Mouse (Mus musculus) lung, adult 2 months (tissue): ENCODE measurements around the gene Smndc1. TPM values are rescaled to one million over a fixed set of nuclear protein-coding genes. Genes with fewer than 3 reads are reported as not detected.
A peak's percentile ranks its signal among the peaks of the same experiment; 100 is the strongest.

Experiments
- DNase-seq: peaks from one replicate; pipeline ENCODE4 v3.0.0; 2022
- H3K4me1 ChIP-seq: fragments of 200-500 bp; 2 replicates; pipeline ENCODE4 v1.6.1; 2011; ENCODE audit warnings: low read length; ENCODE audit not compliant: control insufficient read depth, insufficient read depth
- H3K4me3 ChIP-seq: fragments of 200-500 bp; replicated peaks from 2 replicates; pipeline ENCODE3; 2011; ENCODE audit warnings: low read depth, mild to moderate bottlenecking, control low read depth, low read length; ENCODE audit errors: extremely low read depth
- CTCF ChIP-seq: fragments of 200-500 bp; IDR thresholded peaks from 2 replicates; pipeline ENCODE4 v1.5.1; 2011; ENCODE audit warnings: mild to moderate bottlenecking, low read length, control low read depth; ENCODE audit not compliant: insufficient read depth
- POLR2A ChIP-seq: fragments of 200-500 bp; IDR thresholded peaks from 2 replicates; pipeline ENCODE4 v1.6.1; 2011; ENCODE audit warnings: low read depth, mild to moderate bottlenecking, control low read depth, low read length, borderline replicate concordance; ENCODE audit errors: extremely low read depth
- WGBS: fragments of 180-500 bp; shearing (Covaris S2); methylation state at CpG from one replicate; pipeline ENCODE4 v1.1.7; 2018; 5-methylcytosine and 5-hydroxymethylcytosine counted together
- polyA plus RNA-seq: library from polyadenylated mRNA; depleted of rRNA; stranded (reverse); fragments of >200 nt; gene quantifications from 2 replicates; pipeline ENCODE4 v1.2.3, GENCODE M21; 2012

Gene Smndc1
- polyA plus RNA-seq, 1 experiment: 6.2 TPM

DNA sequence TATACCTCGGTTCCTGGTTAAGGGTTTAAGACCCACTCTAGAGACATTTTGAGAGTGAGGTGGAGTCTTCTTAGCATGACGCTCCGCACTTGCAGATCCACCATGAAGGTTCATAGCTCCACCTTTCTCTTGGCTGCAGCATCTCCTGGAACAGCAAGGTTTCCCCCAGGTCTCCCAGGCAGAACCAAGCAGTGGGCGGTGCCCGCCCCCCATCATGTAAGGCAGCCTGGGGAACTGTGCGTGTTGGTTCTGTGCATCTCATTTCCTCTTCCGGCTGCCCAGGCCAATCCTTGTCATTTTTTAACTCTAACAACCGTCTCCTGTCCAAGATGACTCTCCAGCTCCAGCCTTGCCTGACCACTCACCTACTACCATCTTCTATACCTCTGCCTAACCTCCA, 35.4 kb upstream of the Smndc1 start:
- peaks cover 12% of the 10 kb centered on the region for H3K4me1 ChIP-seq
- no peak for DNase-seq
- TF ChIP-seq CTCF (no peak), POLR2A (no peak)
- 75% methylated on average over 8 of the region's 8 CpGs for WGBS
- no peak overlapping the region for H3K4me3 ChIP-seq

DNA sequence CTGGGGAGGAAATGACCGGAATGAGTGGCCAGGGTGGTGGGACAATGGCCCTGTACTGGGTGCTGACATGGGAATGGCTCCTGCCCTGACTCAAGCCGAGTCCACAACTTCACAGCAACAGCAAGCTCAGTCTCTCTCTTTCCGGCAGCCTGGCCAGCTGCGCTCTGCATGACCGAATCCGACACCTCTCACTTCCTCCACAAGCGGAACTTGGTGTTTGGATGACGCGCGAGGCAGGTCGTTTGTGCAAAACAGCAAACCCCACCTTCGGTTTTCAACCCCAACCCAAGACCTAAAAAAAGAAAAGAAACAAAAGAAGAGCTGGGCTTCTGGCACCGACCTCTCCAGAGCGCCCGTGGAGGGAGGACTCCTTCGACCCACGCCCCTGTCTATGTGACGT, 34.3 kb upstream of the Smndc1 start:
- 14% methylated on average over 18 of the region's 18 CpGs for WGBS
- peak; percentile 53; the same call in 1 of the 2 replicates for TF ChIP-seq POLR2A
- no peak for TF ChIP-seq CTCF
- H3K4me1 ChIP-seq: peaks cover 12% of the 10 kb centered on the region
- peak overlapping the region; percentile 27 for H3K4me3 ChIP-seq
- DNase-seq: peak; percentile 29

DNA sequence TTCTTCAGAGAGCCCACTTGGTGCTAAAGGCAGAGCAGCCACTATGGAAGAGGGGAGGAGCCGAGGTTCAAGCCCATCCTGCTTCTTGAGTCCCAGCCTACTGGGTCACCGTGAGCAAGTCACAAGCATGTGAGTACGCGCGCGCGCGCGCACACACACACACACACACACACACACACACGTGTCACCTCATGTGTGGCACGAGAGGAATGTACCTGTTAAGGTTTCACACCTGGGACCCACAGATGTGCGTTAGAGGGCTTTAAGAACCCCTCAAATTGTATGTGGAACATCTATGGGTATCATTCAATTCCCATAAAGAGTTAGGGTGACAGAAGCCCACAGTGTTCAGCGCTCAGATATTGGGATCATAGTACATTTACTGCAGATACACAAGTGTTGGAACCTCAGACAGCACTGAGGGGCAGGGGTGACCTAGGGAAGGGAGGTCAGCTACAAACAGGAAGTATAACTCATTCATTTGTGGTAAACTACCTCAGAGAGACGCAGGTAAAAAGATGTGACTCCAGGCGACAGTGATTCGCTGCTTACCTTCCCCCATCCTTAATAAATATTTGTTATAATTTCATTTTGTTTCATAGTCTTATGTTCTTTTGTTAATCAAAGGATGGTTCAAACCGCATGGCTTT, 33.6 kb upstream of the Smndc1 start:
- Histone ChIP-seq H3K4me1 (peaks cover 12% of the 10 kb centered on the region), H3K4me3 (no peak overlapping the region)
- TF ChIP-seq POLR2A (no peak), CTCF (no peak)
- DNase-seq: no peak
- WGBS: 56% methylated on average over 17 of the region's 17 CpGs

DNA sequence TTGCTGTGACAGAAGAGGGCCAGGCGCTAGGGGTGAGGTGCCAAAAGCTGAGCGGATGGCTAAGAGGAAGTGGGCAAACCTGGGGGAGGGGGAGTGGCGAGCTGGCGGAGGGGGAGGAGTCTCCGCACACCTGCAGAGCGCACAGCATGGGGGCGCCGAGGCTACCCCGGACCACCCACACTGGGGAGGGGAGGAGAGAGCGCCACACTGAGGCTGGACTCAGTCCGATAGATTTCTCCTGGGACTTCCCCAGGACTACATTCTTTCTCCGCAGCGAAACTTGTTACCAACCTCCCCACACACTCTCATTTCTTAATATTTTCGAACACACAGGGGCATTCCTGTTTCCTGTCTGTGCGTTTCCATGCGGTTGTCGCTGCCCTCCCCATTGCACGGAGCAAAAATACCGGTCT, 33.0 kb upstream of the Smndc1 start:
- Histone ChIP-seq H3K4me3 (no peak overlapping the region), H3K4me1 (peaks cover 12% of the 10 kb centered on the region)
- no peak for DNase-seq
- TF ChIP-seq POLR2A: no peak
- no peak for TF ChIP-seq CTCF
- WGBS: 34% methylated on average over 17 of the region's 19 CpGs

DNA sequence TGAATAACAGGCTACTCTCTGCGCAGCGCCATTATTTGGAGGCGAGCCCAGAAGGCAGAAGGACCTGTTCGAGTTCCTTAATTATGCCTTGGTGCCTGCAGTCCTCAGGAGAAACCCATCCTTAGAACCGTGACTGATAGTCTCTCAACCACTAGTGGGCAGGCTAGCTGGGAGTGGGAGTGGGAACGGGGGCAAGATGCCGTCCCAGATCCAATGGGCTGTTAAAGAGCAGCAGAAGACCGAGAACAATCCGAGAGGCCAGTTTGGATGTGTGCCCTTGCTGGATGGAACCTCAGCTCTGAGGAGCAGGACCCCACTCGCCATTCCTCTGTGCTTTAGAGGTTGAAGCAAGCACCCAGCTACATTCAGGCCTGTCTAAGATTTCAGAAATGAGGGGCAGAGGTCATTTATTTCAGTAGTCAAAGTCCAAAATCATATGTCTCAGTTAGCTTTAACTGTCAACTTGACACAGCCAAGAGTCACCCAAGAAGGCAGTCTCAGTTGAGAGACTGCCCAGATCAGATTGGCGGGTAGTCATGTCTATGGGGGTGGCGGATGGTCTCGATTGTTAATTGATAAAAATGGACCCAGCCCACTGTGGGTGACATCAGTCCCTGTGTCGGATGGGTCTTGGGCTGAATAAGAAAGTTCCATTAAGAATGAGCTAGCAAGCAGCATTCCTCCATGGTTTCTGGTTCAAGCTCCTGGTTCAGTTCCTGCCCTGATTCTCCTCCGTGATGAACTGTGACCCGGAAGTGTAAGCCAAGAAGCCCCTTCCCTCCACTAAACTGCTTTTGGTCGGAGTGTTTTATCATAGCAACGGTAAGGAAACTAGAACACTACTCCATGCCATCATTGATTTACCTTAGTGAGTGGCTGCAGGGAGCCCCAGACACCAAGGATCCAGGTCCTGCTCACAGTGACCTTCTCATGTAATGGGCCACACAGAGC, 32.3 kb upstream of the Smndc1 start:
- TF ChIP-seq CTCF (peak; percentile 16; the same call in 1 of the 2 replicates), POLR2A (no peak)
- H3K4me1 ChIP-seq: peaks cover 12% of the 10 kb centered on the region
- no peak overlapping the region for H3K4me3 ChIP-seq
- no peak for DNase-seq
- 56% methylated on average over 18 of the region's 18 CpGs for WGBS

DNA sequence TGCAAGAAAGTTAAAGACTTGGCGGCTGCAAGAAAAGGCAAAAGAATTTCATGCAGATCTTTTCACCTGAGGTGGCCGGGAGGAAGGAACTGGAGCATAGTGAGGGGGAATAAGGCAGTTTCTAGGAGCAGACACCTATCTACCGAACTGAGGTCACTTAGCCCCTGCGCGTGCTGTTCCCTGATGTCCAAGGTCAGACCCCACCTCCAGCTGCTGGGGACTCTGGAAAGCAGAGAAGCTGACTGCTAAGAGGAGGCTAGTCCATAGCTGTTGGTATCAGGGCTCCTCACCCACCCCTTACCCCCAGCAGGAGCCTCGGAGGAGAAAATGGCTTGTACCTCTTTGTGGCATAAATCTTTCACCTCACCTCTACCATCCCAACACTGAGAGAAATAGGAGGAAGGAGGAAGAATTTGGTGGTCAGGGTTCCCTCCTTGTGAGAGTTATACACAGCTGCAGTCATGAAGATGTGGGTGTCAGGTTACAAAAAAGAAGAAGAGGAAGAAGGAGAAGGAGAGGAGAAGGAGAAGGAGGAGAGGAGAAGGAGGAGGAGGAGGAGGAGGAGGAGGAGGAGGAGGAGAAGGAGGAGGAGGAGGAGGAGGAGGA, 31.3 kb upstream of the Smndc1 start:
- Histone ChIP-seq H3K4me1 (peaks cover 7% of the 10 kb centered on the region), H3K4me3 (no peak overlapping the region)
- DNase-seq: no peak
- TF ChIP-seq POLR2A: no peak
- no peak for TF ChIP-seq CTCF
- WGBS: 1% methylated on average over 6 of the region's 6 CpGs

DNA sequence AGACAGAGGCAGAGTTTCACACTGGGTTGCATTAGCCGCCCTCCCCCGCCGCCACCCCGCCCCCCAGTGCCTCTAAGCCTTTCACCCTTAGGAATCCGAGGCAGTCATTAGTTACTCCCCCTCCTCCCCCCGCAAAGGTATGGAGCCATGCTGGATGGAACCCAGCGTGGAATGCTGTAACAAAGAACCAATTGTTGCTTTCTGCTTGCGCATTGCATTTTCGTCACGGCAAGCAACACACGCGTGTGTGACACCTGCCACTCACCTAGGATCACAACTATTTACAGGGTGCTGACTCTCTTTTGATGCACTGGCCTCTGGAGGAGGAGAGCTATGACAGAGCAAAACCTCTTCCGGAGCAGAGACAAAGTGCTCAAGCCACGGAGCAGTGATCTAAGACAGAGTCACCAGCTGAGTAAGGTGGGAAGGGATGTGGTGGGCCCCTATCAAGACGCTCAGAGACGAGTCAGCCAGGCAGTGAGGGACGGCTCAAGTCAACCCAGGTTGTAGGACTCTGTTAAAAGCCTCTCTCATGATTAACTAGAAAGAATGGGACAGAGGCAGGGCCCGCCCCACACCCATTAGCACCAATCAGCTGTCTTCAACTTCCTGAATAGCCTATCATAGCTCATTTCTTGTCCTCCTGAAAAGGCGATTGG, 30.7 kb upstream of the Smndc1 start:
- Histone ChIP-seq H3K4me1 (peaks cover 7% of the 10 kb centered on the region), H3K4me3 (peak overlapping the region; percentile 22)
- peak; percentile 74 for DNase-seq
- TF ChIP-seq POLR2A: no peak
- no peak for TF ChIP-seq CTCF
- WGBS: 7% methylated on average over 19 of the region's 19 CpGs

DNA sequence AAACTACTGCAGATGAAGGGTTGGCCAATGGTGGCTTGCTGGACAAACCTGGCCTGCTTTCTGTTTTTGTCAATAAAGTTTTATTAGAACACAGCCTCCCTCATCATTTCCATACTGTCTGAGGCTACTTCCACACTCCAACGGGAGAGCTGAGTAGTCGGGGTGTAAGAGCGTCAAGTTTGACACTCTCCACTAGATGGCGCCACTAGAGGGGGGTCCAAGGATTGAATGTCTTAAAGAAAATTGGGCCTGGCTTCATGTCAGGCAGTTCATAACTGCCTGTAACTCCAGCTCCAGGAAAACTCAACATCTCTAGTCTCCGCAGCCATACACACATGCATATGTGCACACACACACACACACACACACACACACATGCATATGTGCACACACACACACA, 29.5 kb upstream of the Smndc1 start:
- WGBS: 30% methylated on average over 5 of the region's 5 CpGs
- no peak overlapping the region for H3K4me3 ChIP-seq
- DNase-seq: peak; percentile 40
- peaks cover 4% of the 10 kb centered on the region for H3K4me1 ChIP-seq
- TF ChIP-seq POLR2A: no peak
- peak; percentile 49 for TF ChIP-seq CTCF

DNA sequence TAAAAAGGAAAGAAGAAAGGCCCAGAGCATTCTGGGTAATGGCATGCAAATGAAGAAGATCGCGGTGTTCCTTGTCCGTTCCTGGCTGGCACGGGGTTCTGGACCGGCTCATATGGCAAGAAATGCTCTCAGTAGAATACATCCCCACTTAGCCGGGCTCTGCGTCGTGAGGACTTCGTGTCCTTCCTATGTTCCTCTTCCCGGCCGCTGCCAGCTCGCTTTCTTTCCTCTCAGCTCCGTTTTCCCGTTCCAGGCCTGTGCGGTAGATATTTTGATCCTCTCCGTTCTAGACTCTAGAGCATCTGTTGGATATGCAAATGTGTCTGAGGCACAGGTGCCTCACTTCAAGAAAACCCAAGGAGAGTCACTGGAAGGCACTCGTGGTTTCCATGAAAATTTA, 24.8 kb upstream of the Smndc1 start:
- H3K4me1 ChIP-seq: no peaks in the 10 kb centered on the region
- no peak overlapping the region for H3K4me3 ChIP-seq
- no peak for DNase-seq
- TF ChIP-seq CTCF (no peak), POLR2A (no peak)
- 89% methylated on average over 17 of the region's 17 CpGs for WGBS
